Mouse (Mus musculus): ENCODE data around the gene Rdh8. TPM values are rescaled to one million over a fixed set of nuclear protein-coding genes. Genes with fewer than 3 reads are reported as not detected.
A peak's percentile ranks its signal among the peaks of the same experiment; 100 is the strongest.

Gene Rdh8
- polyA plus RNA-seq (2015; fragmentation: Nextera tagmentation; extraction: Ambion mirVana) = not detected in 2 replicates

DNA sequence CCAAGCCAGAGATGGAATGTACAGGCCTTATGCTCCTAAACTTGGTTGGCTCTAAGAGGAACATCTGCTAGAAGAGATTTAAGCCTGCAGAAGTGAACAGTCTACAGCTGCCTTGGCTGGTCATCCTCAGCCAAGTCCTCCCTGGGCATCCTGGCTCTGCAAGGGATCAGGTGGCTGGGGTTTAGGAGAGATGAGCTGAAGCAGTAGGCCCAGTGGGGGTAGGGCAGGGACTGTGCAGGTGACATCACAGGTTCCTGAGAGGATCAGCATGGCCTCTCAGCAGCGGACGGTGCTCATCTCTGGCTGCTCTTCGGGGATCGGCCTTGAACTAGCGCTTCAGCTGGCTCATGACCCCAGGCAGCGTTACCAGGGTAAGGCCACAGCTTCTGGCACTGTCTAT, at the start of gene Rdh8:
Rdh8 (plus strand) TSS at position 268 of the 400 bp plus-strand sequence.
- Histone ChIP-seq H3K4me2 (no peak within 1 kb of the TSS), H3K9ac (no peak within 1 kb of the TSS), H3K27ac (no peak within 1 kb of the TSS), H3K4me1 (peaks cover 7% of the 10 kb centered on the region), H3K9me3 (replicated peaks) (no peaks in the 10 kb centered on the region), H3K4me3 (replicated peaks) (no peak within 1 kb of the TSS), H3K27me3 (peaks cover 7% of the 10 kb centered on the region; the same call in 1 of the 2 replicates), H3K36me3 (no peaks in the 10 kb centered on the region)
- whole genome bisulfite sequencing = 74% methylated on average over 6 of the region's 6 CpGs
- no peak for ATAC-seq (replicated peaks; ENCODE audit: low FRiP score)

DNA sequence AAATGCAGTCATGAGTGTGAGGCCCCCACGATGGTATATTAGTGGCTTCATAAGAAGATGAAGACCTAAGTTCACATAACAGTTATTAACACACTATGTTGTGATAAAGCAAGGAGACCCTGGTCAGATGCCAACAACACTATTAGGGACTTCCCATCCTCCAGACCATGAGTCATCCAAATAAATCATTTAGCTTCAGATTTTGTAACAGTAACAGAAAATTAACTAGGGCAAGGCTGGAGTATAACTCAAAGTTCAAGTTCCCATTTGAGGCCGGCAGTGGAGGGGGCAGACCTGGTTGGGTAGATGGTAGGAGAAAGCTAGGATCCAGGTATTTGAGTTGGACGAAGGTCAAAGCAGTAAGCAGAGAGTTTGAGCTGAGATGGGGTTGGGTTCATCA, 37.0 kb upstream of the Rdh8 start:
- ATAC-seq (replicated peaks; ENCODE audit: low FRiP score) = no peak
- Histone ChIP-seq H3K4me2 (no peak overlapping the region), H3K36me3 (no peaks in the 10 kb centered on the region), H3K9ac (no peak overlapping the region), H3K4me3 (replicated peaks) (no peak overlapping the region), H3K9me3 (replicated peaks) (no peaks in the 10 kb centered on the region; the same call in 1 of the 2 replicates), H3K4me1 (peaks cover 13% of the 10 kb centered on the region), H3K27me3 (no peaks in the 10 kb centered on the region), H3K27ac (no peak overlapping the region)
- WGBS = 64% methylated on average over 3 of the region's 3 CpGs

DNA sequence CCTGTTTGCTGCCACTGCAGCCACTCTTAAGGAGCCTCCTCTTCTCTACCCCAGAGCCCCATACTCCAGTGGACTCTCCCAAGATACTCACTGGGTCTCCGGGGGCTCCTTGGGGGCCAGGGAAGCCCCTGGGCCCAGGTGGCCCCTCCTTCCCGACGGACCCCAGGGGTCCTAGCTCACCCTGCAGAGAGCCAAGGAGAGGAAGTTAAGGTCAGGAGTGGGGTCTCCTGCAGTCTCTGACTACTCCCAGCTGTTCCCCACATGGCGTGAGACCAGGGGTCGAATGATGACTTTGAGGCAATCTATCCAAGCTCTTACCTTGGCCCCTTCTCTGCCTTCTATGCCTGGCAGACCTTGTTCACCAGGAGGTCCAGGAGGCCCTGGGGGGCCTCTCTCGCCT, 33.2 kb upstream of the Rdh8 start:
- no peaks in the 10 kb centered on the region for H3K27me3 ChIP-seq

DNA sequence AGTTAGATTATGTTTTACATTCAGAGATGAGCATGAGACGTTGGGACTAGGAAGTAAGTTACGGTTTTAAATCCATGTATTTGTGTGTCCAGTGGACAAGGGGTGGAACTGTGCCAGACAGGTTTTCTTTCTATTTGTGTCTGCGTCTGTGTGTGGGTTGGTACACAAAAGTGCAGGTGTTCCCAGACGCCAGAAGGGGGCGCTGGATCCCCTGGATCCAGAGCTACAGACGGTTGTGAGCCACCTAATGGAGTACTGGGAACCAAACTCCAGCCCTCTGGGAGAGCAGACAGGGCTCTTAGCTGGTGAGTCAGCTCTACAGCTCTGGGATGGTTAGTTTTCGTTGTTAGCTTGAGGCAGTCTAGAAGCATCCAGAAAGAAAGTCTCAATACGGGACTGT, 30.3 kb upstream of the Rdh8 start:
- no peaks in the 10 kb centered on the region for H3K36me3 ChIP-seq

More for the DNA sequence above, 33.2 kb upstream of the Rdh8 start:
- WGBS = 43% methylated on average over 6 of the region's 6 CpGs
- Histone ChIP-seq H3K4me2 (no peak overlapping the region), H3K9ac (no peak overlapping the region), H3K4me1 (peaks cover 13% of the 10 kb centered on the region), H3K27ac (0 out of 2 replicates have a peak overlapping the region, but pooled peaks have one; percentile 27), H3K4me3 (replicated peaks) (no peak overlapping the region), H3K36me3 (no peaks in the 10 kb centered on the region), H3K9me3 (replicated peaks) (no peaks in the 10 kb centered on the region; the same call in 1 of the 2 replicates)
- ATAC-seq (replicated peaks; ENCODE audit: low FRiP score) = peak; percentile 69

DNA sequence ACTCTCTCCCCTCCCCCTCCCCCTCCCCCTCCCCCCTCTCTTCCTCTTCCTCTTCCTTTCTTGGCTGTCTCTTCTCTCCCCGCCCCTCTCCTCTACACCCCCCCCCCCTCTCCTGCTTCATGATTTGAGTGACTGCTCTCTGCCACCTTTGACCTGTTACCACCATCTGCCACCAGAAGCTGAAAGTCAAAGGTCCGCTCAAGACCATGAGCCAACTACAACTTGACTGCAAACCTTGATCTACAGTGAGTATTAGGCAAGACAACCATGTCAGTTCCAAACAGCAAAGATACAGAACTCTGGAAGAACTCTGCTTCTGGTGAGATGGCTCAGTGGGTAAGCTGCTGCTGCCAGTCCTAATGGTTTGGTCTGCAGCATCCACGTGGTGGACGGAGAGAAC, 28.7 kb upstream of the Rdh8 start:
- H3K9ac ChIP-seq = no peak overlapping the region
- no peak overlapping the region for H3K4me3 ChIP-seq (replicated peaks)
- 0 out of 2 replicates have a peak overlapping the region, but pooled peaks have one; percentile 7 for H3K27ac ChIP-seq
- ATAC-seq (replicated peaks; ENCODE audit: low FRiP score) = no peak
- 66% methylated on average over 3 of the region's 4 CpGs for WGBS
- H3K27me3 ChIP-seq = 0 out of 2 replicates have a peak, but pooled peaks cover 3% of the 10 kb centered on the region
- no peaks in the 10 kb centered on the region; the same call in 1 of the 2 replicates for H3K9me3 ChIP-seq (replicated peaks)
- H3K36me3 ChIP-seq = no peaks in the 10 kb centered on the region
- H3K4me1 ChIP-seq = peaks cover 20% of the 10 kb centered on the region
- no peak overlapping the region for H3K4me2 ChIP-seq

More for the DNA sequence above, 30.3 kb upstream of the Rdh8 start:
- Histone ChIP-seq H3K4me1 (peaks cover 13% of the 10 kb centered on the region), H3K9ac (no peak overlapping the region), H3K4me2 (no peak overlapping the region), H3K27me3 (no peaks in the 10 kb centered on the region), H3K4me3 (replicated peaks) (no peak overlapping the region), H3K27ac (no peak overlapping the region), H3K9me3 (replicated peaks) (no peaks in the 10 kb centered on the region; the same call in 1 of the 2 replicates)
- WGBS = 78% methylated on average over 8 of the region's 8 CpGs
- ATAC-seq (replicated peaks; ENCODE audit: low FRiP score) = no peak

DNA sequence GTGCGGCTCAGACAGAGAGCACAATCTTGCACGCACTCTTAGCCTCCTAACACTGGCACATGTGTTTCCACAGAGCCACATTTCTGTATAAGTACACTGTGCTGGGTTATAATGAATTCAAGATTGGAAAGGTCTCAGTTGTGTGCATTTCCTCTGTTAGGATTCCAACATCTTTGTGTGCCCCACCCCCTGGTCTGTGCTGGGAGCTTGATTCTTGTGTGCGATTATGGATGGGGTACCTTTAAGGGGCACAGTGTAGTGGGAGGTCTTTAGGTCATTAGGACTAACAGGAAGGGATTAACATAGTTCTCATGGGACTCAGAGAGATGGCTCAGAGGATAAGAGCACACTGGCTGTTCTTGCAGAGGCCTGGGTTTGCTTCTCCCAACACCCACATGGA, 28.0 kb upstream of the Rdh8 start:
- Histone ChIP-seq H3K36me3 (no peaks in the 10 kb centered on the region), H3K9ac (no peak overlapping the region), H3K4me2 (no peak overlapping the region), H3K27me3 (0 out of 2 replicates have a peak, but pooled peaks cover 3% of the 10 kb centered on the region), H3K27ac (0 out of 2 replicates have a peak overlapping the region, but pooled peaks have one; percentile 7), H3K4me3 (replicated peaks) (no peak overlapping the region), H3K4me1 (peaks cover 13% of the 10 kb centered on the region), H3K9me3 (replicated peaks) (no peaks in the 10 kb centered on the region; the same call in 1 of the 2 replicates)
- WGBS = 52% methylated on average over 3 of the region's 3 CpGs
- peak; percentile 49; the same call in 1 of the 2 replicates for ATAC-seq (replicated peaks; ENCODE audit: low FRiP score)

DNA sequence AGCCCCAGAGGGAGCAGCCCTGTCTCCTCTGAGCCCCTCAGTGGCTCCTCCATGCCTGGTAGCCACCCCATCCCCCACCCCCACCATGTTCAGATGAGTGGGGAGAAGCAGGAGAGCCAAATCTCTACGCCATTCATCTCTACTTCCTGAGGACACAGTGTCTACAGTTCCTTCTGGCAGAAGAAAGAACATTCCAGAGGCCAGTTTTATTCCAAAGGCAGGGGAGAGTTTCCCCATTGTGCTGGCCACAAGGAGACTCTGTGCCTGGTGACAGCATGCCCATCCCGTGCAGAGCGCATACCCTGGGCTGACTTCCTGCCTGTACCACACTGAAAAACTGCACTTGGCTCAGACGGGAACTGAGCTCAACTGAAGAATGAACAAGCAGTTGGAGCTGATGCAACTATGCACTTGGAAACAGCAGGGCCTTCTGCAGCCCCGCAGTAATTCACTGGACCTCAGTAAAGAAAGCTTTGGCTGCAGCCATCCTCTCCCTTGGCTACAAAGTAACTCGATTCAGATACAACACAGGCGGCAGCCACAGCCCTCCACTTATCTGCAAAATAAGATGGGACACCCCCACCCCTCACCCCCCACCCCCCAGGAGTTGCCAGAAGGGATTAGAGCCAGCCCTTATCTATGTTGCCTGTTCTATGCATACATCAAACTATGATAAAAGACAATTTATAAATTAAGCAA, 24.0 kb upstream of the Rdh8 start:
- peak; percentile 34; the same call in 1 of the 2 replicates for ATAC-seq (replicated peaks; ENCODE audit: low FRiP score)

DNA sequence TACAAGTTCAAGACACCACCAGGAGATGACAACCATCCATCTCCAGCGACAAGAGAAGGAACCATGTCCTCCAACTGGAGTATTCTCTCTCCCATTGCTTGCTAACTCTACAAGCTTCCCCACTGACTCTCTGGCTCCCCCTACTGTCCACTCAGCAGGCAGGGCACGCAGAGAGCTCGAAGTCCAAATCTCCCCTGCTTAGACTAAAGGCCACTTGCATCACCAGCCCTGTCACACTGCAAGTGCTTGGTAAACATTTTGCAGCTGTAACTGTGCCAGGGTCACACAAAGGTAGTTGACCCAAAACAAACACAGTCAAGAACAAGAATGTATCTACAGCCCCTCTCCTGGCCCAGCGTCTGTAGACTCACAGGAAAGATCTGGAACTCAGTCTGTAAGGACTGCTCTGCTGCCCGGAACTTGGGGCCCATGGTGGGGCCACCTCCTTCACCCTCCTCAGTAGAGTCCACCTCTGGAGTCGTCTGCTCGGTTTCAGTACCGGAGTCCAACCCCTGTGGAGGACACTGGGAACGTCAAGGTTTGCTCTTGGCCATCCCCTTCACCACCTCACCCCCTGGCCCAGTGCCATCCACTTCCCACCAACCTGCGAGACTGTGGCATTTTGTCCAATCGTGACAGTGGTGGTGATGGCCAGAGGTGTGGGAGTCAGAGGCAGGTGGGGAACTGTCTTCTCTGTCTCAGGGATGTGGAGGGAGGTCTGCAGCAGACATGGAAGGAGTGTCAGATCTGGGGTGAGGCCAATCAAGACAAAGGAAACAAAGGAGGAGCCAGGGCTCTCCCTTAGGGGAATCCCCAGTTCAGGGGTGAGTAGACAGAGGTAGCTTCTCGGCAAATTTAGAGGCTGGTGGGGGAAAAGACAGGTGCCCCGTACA, 13.8 kb upstream of the Rdh8 start:
- Histone ChIP-seq H3K4me1 (no peaks in the 10 kb centered on the region), H3K36me3 (no peaks in the 10 kb centered on the region), H3K9me3 (replicated peaks) (0 out of 2 replicates have a peak, but pooled peaks cover 4% of the 10 kb centered on the region), H3K4me2 (no peak overlapping the region), H3K9ac (no peak overlapping the region), H3K27me3 (no peaks in the 10 kb centered on the region), H3K27ac (no peak overlapping the region), H3K4me3 (replicated peaks) (no peak overlapping the region)
- ATAC-seq (replicated peaks; ENCODE audit: low FRiP score) = 0 out of 2 replicates have a peak, but pooled peaks have one; percentile 25
- 75% methylated on average over 13 of the region's 13 CpGs for WGBS

More for the DNA sequence above, 24.0 kb upstream of the Rdh8 start:
- 33% methylated on average over 7 of the region's 7 CpGs for WGBS
- no peak overlapping the region for H3K4me3 ChIP-seq (replicated peaks)
- peaks cover 12% of the 10 kb centered on the region for H3K4me1 ChIP-seq
- H3K9ac ChIP-seq = no peak overlapping the region
- no peaks in the 10 kb centered on the region for H3K9me3 ChIP-seq (replicated peaks)
- H3K4me2 ChIP-seq = no peak overlapping the region; the same call in 1 of the 2 replicates
- no peaks in the 10 kb centered on the region for H3K36me3 ChIP-seq
- peak overlapping the region; percentile 74 for H3K27ac ChIP-seq
- 0 out of 2 replicates have a peak, but pooled peaks cover 3% of the 10 kb centered on the region for H3K27me3 ChIP-seq

DNA sequence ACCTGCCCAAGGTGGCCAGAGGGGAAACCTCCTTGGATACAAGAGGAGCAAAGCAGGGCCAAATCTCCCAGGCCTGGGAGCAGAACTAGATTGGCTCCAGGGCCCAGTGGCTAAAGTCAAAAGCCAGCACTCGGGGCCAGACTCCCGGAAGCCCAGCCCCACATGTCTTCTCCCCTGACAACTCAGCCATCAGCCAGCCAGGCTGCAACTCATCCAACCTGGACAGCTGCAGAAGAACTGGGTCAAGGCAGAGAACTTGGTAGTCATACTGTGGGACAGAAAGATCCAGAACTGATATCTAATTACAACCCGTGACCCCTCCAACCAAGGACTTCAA, 13.2 kb upstream of the Rdh8 start:
- Histone ChIP-seq H3K9ac (no peak overlapping the region), H3K4me2 (no peak overlapping the region), H3K27me3 (no peaks in the 10 kb centered on the region), H3K4me3 (replicated peaks) (no peak overlapping the region), H3K9me3 (replicated peaks) (0 out of 2 replicates have a peak, but pooled peaks cover 4% of the 10 kb centered on the region), H3K4me1 (no peaks in the 10 kb centered on the region), H3K36me3 (no peaks in the 10 kb centered on the region), H3K27ac (no peak overlapping the region)
- no peak for ATAC-seq (replicated peaks; ENCODE audit: low FRiP score)
- WGBS = 83% methylated on average over 3 of the region's 3 CpGs

DNA sequence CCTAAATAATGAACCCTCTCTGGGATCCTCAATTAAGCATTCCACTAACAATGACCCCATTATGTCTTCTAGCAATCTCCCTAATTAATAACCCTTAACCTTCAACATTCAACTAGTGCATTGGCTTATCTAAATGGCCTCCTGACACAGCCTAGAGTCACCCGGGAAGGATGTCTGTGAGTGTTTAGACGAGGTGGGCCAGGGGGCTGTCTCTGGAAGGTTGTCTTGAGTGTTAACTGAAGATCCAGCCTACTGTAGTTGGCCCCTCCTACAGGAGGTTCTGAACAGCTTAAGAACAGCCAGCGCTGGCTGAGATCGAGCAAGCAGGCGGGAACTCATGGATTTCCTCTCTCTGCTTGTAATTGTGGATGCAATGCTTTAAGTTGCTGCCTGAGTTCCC, 12.6 kb upstream of the Rdh8 start:
- Histone ChIP-seq H3K4me1 (no peaks in the 10 kb centered on the region), H3K9me3 (replicated peaks) (0 out of 2 replicates have a peak, but pooled peaks cover 4% of the 10 kb centered on the region), H3K4me2 (no peak overlapping the region), H3K9ac (no peak overlapping the region), H3K27me3 (0 out of 2 replicates have a peak, but pooled peaks cover 2% of the 10 kb centered on the region), H3K36me3 (no peaks in the 10 kb centered on the region), H3K4me3 (replicated peaks) (no peak overlapping the region), H3K27ac (no peak overlapping the region)
- 40% methylated on average over 5 of the region's 5 CpGs for WGBS
- ATAC-seq (replicated peaks; ENCODE audit: low FRiP score) = no peak

DNA sequence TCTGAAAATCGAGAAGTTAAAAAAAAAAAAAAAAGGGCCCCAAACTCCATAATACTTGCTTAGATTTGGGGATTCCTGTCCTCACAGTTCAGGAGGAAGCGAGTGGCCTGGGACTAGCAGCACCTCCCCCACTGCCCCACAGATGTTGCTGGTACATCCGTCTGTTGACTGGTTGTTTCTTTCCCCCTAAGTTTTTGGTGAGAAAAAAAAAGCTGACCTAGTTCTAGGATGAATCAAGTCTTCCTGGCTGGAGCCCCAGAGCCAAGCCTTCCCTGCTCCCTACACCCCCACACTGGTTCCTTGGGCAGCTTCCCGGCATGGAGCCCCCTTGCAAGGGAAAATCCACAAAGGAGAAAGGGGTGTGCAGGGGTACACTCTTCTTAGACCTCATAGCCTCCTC, 8.0 kb upstream of the Rdh8 start:
- WGBS = 45% methylated on average over 4 of the region's 4 CpGs
- ATAC-seq (replicated peaks; ENCODE audit: low FRiP score) = no peak
- Histone ChIP-seq H3K4me1 (peaks cover 12% of the 10 kb centered on the region), H3K27me3 (peaks cover 15% of the 10 kb centered on the region), H3K4me3 (replicated peaks) (no peak overlapping the region), H3K36me3 (no peaks in the 10 kb centered on the region), H3K9me3 (replicated peaks) (no peaks in the 10 kb centered on the region), H3K4me2 (no peak overlapping the region), H3K27ac (no peak overlapping the region), H3K9ac (no peak overlapping the region)

DNA sequence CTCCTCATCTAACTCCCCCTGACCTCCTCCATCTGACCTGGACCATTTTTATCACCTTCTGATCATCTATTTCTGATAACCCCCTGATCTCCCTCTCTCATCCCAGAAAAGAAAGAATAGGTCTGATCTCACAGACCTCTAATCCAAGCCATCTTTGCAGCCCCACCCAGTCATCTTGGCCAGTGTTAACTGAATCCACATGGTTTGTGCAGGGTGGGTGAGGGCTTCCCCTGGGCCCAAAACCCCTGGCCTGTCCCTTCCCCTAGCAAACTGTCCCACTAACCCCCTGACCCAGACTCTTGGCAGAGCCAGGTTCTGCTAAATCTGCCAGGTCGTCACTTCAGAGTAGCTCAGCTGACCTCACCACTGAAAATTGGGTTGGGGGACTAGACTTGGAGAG, 7.5 kb upstream of the Rdh8 start:
- no peak overlapping the region for H3K4me3 ChIP-seq (replicated peaks)
- H3K9ac ChIP-seq = no peak overlapping the region
- peaks cover 15% of the 10 kb centered on the region for H3K27me3 ChIP-seq
- no peak overlapping the region for H3K4me2 ChIP-seq
- H3K4me1 ChIP-seq = peaks cover 12% of the 10 kb centered on the region
- ATAC-seq (replicated peaks; ENCODE audit: low FRiP score) = no peak
- no peaks in the 10 kb centered on the region for H3K36me3 ChIP-seq
- no peaks in the 10 kb centered on the region for H3K9me3 ChIP-seq (replicated peaks)
- no peak overlapping the region for H3K27ac ChIP-seq
- WGBS = 91% methylated on average over 1 of the region's 1 CpGs
